Mouse (Mus musculus): ENCODE data around the gene Slc25a39.
A peak's percentile ranks its signal among the peaks of the same experiment; 100 is the strongest.

Slc25a39 gene

DNA sequence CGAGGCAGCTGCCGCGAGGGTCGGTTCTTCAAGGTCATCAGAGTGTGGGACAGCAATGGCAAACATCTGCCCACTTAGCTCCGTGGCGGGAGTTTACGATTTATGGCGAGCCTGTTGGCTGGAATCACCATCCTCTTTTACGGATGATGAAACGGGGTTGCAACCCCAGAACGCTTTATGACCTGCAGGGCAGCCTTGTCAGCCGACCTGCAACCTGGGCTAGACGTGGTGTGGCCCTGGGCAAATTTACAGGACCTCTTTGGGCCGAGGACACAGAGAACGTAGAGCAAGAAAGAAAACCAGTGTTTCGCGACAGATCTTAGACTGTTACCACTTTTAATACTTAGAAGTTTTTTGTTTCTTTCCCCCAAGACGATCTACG, at the start of gene Slc25a39:
Slc25a39 (minus strand) TSS at position 113 of the 382 bp plus-strand sequence.
- peak in 1 of 2 experiments; percentile 47 for DNase-seq (ENCODE audit: low spot score in 2 of 2)

DNA sequence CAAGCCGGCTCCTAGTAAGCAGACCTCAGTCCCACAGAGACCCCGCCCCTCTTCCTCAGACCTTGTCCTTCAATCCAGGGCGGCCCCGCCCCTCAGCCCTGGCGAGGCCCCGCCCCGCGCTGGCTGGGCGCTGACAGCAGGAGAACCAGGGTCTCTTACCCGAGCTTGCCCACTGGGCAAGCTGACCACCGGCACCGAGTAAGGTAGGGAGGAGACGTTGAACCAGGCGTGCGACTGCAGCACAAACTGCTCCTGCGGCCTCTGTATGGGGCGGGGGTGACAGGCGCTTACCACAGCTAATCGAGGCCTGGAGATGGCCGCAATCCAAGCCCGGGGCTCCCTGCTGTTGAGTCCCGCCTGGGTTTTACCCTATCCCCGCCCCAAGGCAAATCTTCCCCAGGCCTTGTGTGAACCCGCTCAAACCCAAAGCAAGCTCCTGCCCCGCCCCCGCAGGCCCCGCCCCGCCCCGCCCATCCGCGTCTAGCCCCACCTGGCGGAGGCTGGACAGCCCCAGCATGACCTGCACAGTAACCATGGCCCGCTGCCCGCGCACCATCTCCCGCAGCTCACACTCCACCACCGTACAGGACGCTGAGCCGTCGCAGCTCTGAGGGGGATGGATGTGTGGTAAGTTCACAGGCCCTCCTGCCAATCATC, 48.1 kb upstream of the Slc25a39 start:
- peak; percentile 22 to 42 for DNase-seq (ENCODE audit: low spot score in 2 of 2)

DNA sequence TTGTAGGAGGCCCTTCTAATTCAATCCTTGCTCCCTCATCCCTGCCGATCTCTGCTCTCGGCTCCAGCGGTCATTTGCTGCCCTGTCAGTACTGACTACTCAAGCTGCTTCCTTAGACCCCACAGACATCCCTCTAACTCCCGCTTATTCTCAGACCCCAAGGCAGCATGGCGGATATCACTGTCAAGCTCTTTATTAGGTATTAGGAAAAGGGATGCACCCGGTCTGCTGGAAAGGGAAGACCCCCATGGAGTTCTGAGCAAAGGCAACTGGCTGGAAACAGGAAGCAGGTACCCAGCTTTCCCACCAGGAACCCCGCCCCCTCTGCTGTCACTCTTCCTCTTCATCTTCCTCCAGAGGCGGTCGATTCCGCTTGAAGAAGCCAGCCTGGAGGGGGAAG, 45.4 kb upstream of the Slc25a39 start:
- no peak for DNase-seq (ENCODE audit: low spot score in 2 of 2)

DNA sequence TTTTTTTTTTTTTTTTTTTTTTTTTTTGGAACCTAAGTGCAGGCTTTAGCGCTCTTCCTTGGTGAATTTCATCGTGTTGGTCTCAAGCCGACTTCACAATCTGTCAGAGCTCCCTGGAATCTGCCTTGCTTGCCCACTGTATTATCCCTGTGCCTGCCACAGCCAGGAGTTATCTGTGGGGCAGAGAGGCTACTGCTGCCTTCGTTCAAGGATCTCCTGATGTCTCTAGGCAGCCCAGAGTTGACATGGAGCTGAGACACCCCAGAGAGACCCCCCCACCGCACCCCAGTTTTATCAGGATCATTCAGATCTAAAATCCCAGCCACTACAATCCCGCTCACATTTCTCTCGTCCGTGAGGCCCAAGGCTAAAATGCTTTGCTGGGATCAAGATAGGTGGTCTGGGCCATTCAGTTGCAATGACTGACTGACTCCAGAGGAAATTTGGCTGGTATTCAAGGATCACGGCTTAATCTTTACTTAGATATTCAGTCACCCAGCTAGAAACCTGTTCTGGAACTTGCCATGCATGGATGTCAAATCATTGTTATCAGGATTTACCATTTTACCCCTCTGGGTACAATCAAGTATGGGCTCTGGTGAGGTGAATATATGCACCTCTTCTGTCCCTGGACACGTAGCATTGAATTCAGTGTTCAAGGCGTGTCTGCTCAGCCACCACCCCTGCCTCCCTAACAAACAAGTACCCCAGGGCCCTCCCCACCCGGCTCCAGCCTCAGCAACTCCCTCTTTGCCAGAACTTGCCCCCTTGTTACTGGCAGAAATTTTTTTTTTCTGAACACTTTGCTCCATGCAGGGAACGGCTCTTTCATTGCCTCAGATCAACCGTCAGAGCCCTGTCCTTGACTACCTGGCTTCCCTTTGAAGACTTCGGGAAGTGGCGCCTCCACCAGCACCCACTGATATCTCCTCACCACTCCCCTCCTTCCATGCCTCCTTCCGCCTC, 41.6 kb upstream of the Slc25a39 start:
- no peak for DNase-seq (ENCODE audit: low spot score in 2 of 2)

DNA sequence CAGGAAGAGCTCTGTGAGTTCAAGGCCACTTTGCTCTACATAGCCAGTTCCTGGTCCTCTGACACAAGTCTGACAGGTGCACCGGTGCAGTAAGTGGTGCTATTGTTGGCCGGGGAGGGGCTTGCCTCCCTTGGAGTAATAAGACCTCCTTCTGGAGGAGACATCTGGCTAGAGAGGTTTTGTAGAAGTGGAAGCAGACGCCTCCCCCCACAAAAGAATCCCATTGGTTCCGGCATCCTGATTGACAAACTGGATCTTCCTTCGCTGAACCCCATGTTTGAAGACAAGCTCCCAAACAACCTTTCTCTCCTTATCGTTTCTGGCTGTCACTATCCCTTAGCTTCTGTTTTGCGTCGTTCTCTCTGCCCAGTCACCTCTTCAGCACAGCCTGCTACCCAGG, 40.6 kb upstream of the Slc25a39 start:
- DNase-seq (ENCODE audit: low spot score in 2 of 2), result no peak

GRCm38 (mm10) chr11:102447497-102447896, 39.8 kb upstream of the Slc25a39 start, which contains the start of gene Fam171a2:
TSS of gene Fam171a2 (minus strand) at chr11:102447682.
- peak; percentile 52 to 70 for DNase-seq (ENCODE audit: low spot score in 2 of 2)

DNA sequence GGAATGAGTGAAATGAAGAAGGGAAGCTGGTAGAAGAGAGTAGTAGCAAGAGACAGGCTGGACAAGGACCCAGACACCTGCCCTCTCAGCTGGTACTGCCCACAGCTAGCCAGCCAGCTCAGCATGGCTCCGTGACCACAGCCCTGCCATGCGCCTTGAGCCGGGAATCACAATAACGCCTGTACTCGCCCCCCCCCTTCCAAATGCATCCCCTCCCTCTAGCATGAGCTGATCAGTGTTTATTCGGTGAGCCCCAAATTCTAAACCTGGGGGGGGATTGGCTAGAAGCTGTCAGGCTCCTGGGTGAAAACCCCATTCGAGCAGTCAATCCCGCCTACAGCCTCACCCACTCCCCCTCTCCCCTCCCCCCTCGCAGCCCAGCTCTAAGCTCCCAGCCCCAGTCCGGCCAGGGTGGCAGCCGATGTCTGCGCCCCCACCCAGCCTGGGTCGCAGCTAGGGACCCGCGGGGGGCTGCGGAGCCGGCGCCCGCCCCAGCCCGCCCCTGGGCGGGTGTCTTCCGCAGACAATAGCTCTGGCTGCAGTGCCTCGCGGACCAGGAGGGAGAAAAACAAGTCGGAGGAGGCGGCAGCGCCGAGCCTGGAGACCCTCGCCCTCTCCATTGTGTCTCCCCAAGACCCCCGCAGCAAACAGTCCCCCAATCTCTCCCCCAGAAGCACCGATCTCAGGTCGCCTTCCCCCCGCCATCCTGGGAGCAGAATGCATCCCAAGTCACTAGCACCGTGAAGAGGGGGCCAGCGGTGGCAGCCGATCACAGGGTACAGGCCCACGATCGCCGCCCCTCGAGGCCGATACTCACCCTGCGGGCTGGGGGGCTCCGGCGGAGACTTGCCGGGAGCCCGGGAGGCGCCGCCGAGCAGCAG, 39.1 kb upstream of the Slc25a39 start:
- no peak for DNase-seq (ENCODE audit: low spot score in 2 of 2)

DNA sequence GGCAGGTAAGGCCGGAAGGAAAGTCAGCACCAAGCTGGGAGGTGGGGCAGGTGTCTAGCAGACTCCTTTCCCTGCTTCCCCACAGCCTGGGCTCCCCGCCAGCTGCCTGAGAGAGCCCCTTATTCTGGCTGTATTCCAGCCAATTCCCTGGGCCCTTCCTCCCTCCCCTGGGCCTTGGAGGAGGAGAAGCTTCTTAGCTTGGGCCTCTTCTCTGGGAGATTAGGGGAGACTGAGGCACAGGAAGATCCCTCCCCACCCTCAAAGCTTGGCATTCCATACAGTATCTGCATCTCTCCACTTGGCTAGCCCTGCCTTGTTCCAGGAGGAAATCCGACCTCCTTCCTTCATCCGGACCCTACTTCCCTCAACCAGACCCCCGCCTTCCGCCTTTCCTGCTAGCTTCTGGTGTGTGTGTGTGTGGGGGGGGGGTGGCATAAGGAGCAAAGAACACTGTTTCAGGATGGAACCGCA, 38.2 kb upstream of the Slc25a39 start:
- no peak for DNase-seq (ENCODE audit: low spot score in 2 of 2)

DNA sequence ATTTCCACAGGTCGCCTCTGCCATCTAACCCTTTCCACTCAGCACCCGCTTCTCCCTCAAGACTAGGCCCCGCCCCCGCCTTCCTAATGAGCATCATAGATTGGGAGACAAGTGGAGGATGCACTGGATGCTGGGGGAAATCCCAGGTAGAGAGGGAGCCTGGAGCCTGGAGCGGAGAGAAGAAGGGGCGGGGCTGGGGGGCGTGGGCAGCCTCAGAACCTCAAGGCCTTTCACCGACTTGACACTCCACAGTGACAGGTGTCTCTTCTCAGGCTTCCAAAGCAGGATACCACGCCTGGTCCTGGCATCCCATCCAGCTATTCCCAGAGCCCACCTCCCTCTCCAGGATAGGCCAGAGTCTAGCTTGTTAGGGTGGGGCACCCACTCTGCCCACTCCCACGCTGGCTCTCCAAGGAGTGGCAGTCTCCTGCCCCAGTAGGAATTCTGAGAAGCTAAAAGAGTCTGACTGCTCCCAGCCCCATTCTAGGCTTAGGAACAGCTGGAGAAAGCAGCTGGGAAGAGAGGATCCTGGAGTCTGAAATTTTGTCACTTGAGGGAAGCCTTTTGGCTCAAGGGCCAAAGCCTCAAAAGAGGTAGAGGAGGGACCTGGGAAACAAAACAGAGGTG, 37.6 kb upstream of the Slc25a39 start:
- DNase-seq (ENCODE audit: low spot score in 2 of 2), result no peak

DNA sequence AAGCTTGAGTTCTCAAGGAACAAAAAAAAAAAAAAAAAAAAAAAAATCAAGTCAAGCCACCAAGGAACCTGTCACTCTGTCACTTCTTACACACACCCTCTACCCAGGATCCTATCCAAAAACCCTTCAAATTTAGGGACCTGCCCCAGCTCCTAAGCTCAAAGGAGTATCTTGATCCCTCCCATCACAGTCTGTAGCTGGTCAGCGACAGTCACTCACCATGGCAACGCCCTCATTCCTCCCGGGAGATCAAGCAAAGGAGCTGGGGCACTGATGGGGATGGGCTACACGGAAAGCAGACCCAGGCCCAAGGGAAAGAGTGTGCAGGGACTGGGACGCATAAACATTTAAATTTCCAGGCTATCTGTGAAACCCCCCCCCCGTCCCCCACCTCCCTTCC, 37.0 kb upstream of the Slc25a39 start:
- DNase-seq (ENCODE audit: low spot score in 2 of 2), result no peak

DNA sequence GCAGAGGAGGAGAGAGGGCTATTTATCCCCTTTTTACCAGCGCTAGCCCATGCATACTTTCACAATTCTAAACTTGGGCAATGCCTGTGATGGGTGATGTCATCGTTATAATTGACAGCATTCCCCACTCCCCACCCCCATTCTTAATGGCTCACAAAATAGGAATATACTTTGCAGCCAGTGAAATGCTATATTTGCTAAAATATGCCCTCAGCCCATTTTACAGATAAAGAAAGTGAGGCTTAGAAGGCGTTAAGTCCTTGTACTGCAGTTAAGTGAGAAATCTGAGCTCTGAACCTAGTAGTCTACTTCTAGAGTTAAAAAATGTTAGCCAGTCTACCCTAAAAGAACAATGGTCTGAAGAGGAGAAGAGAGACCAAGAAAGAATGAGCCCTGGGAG, 36.6 kb upstream of the Slc25a39 start:
- DNase-seq (ENCODE audit: low spot score in 2 of 2), result no peak

GRCm38 (mm10) chr11:102443740-102444139, 36.0 kb upstream of the Slc25a39 start:
- DNase-seq (ENCODE audit: low spot score in 2 of 2), result no peak

DNA sequence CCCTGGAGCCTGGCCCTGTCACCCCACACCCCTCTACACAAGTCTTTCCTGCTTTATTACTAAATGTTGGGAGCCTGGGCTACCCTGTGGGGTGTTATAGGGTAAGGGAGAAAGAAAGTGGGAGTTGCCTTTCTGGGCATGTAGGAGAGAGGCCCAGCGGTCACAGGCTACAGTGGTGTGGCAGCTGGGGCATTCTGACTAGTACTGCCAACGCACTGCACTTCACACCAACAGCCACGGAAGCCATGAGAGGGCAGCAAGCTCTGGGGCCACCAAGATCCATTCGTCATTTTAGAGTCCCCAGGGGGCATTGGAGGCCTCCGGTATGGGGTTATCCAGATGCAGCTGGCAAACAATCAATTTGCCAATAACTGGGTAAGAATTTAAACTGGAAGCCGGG, 34.3 kb upstream of the Slc25a39 start:
- no peak for DNase-seq (ENCODE audit: low spot score in 2 of 2)

DNA sequence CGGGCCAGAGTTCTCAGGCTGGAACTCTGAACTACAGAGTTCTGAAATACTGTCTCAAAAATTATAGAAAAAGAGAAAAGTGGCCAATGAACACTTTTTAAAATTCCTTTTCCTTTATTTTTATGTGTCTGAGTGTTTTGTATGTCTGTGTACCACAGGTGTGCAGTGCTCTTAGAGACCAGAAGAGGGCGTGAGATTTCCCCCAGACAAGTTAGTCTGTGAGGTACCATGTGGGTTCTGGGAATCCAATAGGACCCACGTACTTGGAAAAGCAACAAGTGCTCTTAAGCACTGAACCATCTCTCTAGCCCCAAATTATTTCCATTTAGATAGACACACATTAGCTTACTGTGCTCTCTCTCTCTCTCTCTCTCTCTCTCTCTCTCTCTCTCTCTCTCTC, 33.7 kb upstream of the Slc25a39 start:
- no peak for DNase-seq (ENCODE audit: low spot score in 2 of 2)

GRCm38 (mm10) chr11:102440255-102440654, 32.5 kb upstream of the Slc25a39 start:
- DNase-seq (ENCODE audit: low spot score in 2 of 2), result no peak

DNA sequence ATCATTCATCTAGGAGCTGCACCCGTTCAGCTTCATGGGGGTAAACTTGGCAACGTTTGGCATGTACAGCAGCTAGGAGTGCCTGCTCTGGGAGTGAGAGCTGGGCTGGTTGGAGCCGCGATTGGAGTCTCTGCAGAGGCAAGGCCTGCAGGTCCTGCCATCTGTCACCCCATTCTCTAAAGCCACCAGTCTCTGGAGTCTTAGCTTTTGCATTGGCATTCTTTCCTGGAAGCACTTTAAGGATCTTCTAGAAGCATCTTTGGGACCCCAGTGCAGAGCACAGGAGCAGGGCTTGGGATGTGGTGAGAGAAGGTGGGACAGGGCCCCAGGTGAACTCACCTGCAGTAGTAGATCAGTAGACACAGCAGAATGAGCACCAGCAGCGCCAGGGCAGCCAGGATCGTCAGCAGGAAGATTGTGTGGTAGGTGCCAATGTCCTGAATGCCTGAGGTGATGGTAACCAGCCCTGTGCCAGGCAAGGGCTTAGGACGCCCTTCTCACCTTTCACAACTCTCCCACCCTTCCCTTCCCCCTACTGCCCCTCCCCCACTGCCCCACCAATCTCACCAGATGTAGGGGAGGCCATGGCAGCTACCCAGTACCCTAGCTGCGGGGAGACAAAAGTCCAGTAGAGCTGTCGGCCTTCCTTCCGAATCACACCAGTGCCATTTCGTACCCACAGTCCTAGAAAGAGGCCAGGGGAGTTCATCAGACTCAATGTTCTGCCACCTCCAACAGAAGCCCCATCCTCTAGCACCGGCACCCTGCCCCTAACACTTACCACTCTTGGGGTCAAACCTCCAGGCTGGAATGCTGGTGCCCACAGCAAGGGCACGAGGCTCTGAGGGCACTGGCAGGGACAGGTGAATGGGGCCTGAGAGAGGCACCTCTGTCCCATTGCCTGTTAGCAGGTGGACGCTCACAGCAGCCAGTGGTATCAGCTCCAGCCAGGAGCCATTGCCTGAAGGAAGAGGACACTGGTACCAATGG, 31.6 kb upstream of the Slc25a39 start:
- no peak for DNase-seq (ENCODE audit: low spot score in 2 of 2)

GRCm38 (mm10) chr11:102438212-102439092, 30.7 kb upstream of the Slc25a39 start:
- peak; percentile 51 to 69 for DNase-seq (ENCODE audit: low spot score in 2 of 2)

- no peak for DNase-seq (ENCODE audit: low spot score in 2 of 2)
Observed at GRCm38 (mm10) chr11:102437120-102438061, 29.6 kb upstream of the Slc25a39 start.

Measured in natural killer cell, adult 2 months (primary cell).